Mouse (Mus musculus): ENCODE measurements at regions not wholly inside any gene's neighbourhood (a gene's known extent, or its start where the extent isn't known, plus 50 kb on each side); places are given as distances from the start of the nearest gene placed in this dataset.

DNA sequence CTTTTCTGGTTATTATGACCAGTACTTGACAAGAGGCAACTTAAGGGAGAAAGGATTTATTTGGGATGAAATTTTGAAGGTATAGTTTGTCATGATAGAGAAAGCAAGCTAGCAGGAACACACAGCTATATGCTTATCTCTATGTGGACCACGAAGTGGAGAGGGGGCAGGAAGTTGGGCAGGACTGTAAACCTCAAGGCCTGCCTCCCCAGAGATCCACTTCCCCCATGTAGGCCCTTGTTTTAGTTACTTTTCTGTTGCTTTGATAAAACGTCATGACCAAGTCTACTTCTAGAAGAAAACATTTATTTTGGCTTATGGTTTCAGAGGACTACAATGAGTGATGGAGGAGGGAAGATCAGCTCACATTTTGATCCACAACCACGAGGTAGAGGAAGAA lies 90.3 kb upstream of the Id2 start:
- Histone ChIP-seq H3K36me3 (ENCODE audit: control insufficient read depth, insufficient read depth, low read length) (no peaks in the 10 kb centered on the region), H3K9me3 (ENCODE audit: control insufficient read depth, low read length) (no peaks in the 10 kb centered on the region), H3K4me1 (replicated peaks; ENCODE audit: control insufficient read depth, insufficient read depth) (no peaks in the 10 kb centered on the region), H3K4me2 (replicated peaks; ENCODE audit: low read depth) (no peak overlapping the region), H3K27me3 (ENCODE audit: control insufficient read depth, insufficient read depth, low read length) (no peaks in the 10 kb centered on the region), H3K27ac (replicated peaks) (no peak overlapping the region), H3K4me3 (ENCODE audit: low read depth, low read length) (no peak overlapping the region), H3K9ac (ENCODE audit: low read length) (no peak overlapping the region)
- ATAC-seq (ENCODE audit: low FRiP score, low TSS enrichment) (no peak), DNase-seq (ENCODE audit: low spot score) (no peak)
- TF ChIP-seq CTCF (IDR thresholded peaks at IDR 0.05; ENCODE audit: low read depth) (no peak), EP300 (optimal IDR thresholded peaks at IDR 0.05) (no peak)
- WGBS: 78% methylated on average over 3 of the region's 3 CpGs

DNA sequence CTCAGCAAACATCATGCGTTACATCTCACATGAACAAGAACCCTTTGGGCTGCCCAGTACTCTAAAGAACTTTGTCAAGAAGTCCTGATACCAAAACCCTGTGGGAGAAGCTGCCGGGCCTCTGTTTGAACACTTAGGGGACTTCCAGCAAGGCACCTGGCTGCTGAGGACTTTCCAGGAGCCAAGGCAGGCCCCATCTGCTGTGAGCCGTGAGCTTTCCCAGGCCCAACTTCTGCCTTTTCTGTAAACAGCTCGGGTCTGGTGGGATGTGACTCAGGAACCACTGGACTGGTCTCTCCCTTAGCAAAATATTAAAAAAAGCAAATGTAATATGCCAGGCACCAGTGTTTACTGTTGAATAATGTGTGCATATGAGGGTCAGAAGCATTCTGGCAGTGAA lies 85.7 kb upstream of the Id2 start:
- no peak overlapping the region for H3K9ac ChIP-seq (ENCODE audit: low read length)
- ATAC-seq (ENCODE audit: low FRiP score, low TSS enrichment): no peak
- no peaks in the 10 kb centered on the region for H3K36me3 ChIP-seq (ENCODE audit: control insufficient read depth, insufficient read depth, low read length)
- H3K9me3 ChIP-seq (ENCODE audit: control insufficient read depth, low read length): no peaks in the 10 kb centered on the region
- no peak overlapping the region for H3K4me2 ChIP-seq (replicated peaks; ENCODE audit: low read depth)
- no peaks in the 10 kb centered on the region for H3K27me3 ChIP-seq (ENCODE audit: control insufficient read depth, insufficient read depth, low read length)
- 60% methylated on average over 4 of the region's 4 CpGs for WGBS
- H3K27ac ChIP-seq (replicated peaks): no peak overlapping the region
- H3K4me3 ChIP-seq (ENCODE audit: low read depth, low read length): no peak overlapping the region
- no peak for DNase-seq (ENCODE audit: low spot score)
- no peak for TF ChIP-seq CTCF (IDR thresholded peaks at IDR 0.05; ENCODE audit: low read depth)
- TF ChIP-seq EP300 (optimal IDR thresholded peaks at IDR 0.05): no peak
- H3K4me1 ChIP-seq (replicated peaks; ENCODE audit: control insufficient read depth, insufficient read depth): no peaks in the 10 kb centered on the region; the same call in 1 of the 2 replicates

DNA sequence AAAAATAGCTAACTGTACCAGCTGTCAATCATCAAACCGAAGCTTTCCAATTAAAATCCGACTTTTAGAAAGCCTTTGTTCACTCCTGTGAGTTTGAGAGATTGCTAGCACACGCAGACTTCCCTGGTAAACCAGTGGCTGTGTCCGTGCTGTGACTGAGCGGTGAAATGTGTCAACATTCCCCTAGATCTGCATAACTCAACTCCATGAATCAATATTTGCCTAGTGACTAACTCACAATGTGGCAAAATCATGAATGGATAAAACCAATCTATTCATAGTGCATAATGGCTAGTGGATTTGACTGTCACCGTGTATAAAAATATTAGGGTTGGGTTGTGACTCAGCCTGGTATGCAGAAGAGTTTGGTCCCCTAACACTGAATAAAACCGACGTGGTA lies 84.4 kb upstream of the Id2 start:
- WGBS: 56% methylated on average over 8 of the region's 8 CpGs
- Histone ChIP-seq H3K9me3 (ENCODE audit: control insufficient read depth, low read length) (no peaks in the 10 kb centered on the region), H3K27me3 (ENCODE audit: control insufficient read depth, insufficient read depth, low read length) (no peaks in the 10 kb centered on the region), H3K4me2 (replicated peaks; ENCODE audit: low read depth) (no peak overlapping the region), H3K36me3 (ENCODE audit: control insufficient read depth, insufficient read depth, low read length) (no peaks in the 10 kb centered on the region), H3K27ac (replicated peaks) (peak overlapping the region; percentile 71), H3K9ac (ENCODE audit: low read length) (no peak overlapping the region), H3K4me1 (replicated peaks; ENCODE audit: control insufficient read depth, insufficient read depth) (no peaks in the 10 kb centered on the region; the same call in 1 of the 2 replicates), H3K4me3 (ENCODE audit: low read depth, low read length) (no peak overlapping the region)
- DNase-seq (ENCODE audit: low spot score) (peak; percentile 62), ATAC-seq (ENCODE audit: low FRiP score, low TSS enrichment) (peak; percentile 92)
- no peak for TF ChIP-seq CTCF (IDR thresholded peaks at IDR 0.05; ENCODE audit: low read depth)
- peak; percentile 80 for TF ChIP-seq EP300 (optimal IDR thresholded peaks at IDR 0.05)

DNA sequence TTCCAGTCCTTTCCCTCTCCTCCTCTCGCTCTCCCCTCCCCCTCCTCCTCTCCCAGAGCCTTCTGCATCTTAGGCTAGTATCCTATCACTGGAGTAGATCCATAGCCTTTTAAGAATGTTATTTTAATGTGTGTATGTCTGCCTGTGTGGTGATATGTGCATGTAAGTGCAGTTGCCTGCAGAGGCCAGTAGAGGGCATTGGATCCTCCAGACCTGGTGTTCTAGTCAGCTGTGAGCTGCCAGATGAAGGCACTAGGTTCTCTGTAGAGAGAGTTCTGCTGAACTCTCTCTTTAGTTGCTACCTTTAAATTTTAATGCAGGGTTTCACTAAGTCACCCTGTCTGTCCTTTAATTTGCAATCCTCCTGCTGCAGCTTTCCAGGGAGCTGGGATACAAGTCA lies 83.9 kb upstream of the Id2 start:
- H3K4me2 ChIP-seq (replicated peaks; ENCODE audit: low read depth): no peak overlapping the region
- ATAC-seq (ENCODE audit: low FRiP score, low TSS enrichment) (peak; percentile 47; the same call in 1 of the 2 replicates), DNase-seq (ENCODE audit: low spot score) (no peak)
- H3K27ac ChIP-seq (replicated peaks): peak overlapping the region; percentile 71
- TF ChIP-seq CTCF (IDR thresholded peaks at IDR 0.05; ENCODE audit: low read depth): peak; percentile 63
- no peak for TF ChIP-seq EP300 (optimal IDR thresholded peaks at IDR 0.05)
- no peaks in the 10 kb centered on the region; the same call in 1 of the 2 replicates for H3K4me1 ChIP-seq (replicated peaks; ENCODE audit: control insufficient read depth, insufficient read depth)
- no peak overlapping the region for H3K9ac ChIP-seq (ENCODE audit: low read length)
- no peaks in the 10 kb centered on the region for H3K36me3 ChIP-seq (ENCODE audit: control insufficient read depth, insufficient read depth, low read length)
- H3K9me3 ChIP-seq (ENCODE audit: control insufficient read depth, low read length): no peaks in the 10 kb centered on the region
- H3K4me3 ChIP-seq (ENCODE audit: low read depth, low read length): no peak overlapping the region
- H3K27me3 ChIP-seq (ENCODE audit: control insufficient read depth, insufficient read depth, low read length): no peaks in the 10 kb centered on the region
- WGBS: 94% methylated on average over 1 of the region's 1 CpGs

DNA sequence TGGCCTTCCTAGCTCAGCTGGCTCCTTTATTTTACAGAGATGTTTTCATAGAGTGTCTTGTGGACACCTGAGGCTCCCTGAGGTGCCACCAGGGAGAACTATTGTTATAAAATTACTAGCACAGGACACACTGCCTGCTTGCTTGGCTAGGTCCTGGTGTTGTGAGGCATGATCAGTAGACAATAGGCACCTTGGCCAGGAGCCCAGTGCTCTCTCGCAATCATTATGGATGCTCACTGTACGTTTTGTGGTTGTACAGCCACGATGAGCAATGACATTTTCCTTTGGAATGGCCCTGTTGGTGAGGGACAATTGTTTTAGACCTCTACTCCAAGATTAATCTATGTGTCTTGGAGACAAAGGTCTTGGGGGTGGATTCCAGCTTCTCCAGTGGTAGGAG lies 83.3 kb upstream of the Id2 start:
- H3K27me3 ChIP-seq (ENCODE audit: control insufficient read depth, insufficient read depth, low read length): no peaks in the 10 kb centered on the region
- WGBS: 62% methylated on average over 3 of the region's 3 CpGs
- H3K4me3 ChIP-seq (ENCODE audit: low read depth, low read length): no peak overlapping the region
- H3K4me2 ChIP-seq (replicated peaks; ENCODE audit: low read depth): no peak overlapping the region
- no peaks in the 10 kb centered on the region; the same call in 1 of the 2 replicates for H3K4me1 ChIP-seq (replicated peaks; ENCODE audit: control insufficient read depth, insufficient read depth)
- DNase-seq (ENCODE audit: low spot score) (no peak), ATAC-seq (ENCODE audit: low FRiP score, low TSS enrichment) (no peak)
- no peak overlapping the region for H3K27ac ChIP-seq (replicated peaks)
- TF ChIP-seq CTCF (IDR thresholded peaks at IDR 0.05; ENCODE audit: low read depth) (no peak), EP300 (optimal IDR thresholded peaks at IDR 0.05) (no peak)
- H3K9me3 ChIP-seq (ENCODE audit: control insufficient read depth, low read length): no peaks in the 10 kb centered on the region
- no peaks in the 10 kb centered on the region for H3K36me3 ChIP-seq (ENCODE audit: control insufficient read depth, insufficient read depth, low read length)
- H3K9ac ChIP-seq (ENCODE audit: low read length): no peak overlapping the region

DNA sequence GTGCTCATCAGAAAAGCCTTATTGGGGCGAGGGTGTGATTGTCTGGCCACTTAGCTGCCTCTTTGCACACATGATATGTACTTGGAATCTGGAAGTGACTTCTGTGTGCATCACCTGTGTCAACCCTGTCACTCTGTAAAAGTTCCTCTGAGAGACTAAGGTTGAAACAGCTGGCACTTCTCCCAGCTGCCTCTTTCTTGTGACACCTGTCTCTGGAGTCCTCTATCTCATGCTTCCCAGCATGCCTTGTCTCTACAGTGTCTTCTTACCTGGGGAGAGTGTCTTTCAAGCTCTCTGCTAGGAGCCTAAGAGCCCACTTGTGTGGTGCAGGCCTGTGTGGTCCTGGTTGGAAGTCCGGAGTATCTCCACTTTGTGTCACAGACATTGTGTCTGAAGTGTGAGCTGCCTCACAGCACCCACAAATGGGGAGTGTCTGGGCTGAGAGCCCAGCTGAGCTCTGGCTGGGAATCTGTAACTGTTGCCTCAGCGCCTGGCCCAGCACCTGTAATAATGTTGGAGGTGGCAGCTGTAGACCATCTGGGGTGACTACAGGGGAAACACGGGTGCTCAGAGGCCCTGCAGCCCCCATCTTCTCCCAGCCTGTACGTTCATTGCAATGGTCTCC lies 81.7 kb upstream of the Id2 start:
- H3K27ac ChIP-seq (replicated peaks): no peak overlapping the region
- no peak for ATAC-seq (ENCODE audit: low FRiP score, low TSS enrichment)
- no peaks in the 10 kb centered on the region for H3K36me3 ChIP-seq (ENCODE audit: control insufficient read depth, insufficient read depth, low read length)
- no peak for TF ChIP-seq CTCF (IDR thresholded peaks at IDR 0.05; ENCODE audit: low read depth)
- TF ChIP-seq EP300 (optimal IDR thresholded peaks at IDR 0.05): no peak
- H3K4me2 ChIP-seq (replicated peaks; ENCODE audit: low read depth): no peak overlapping the region
- H3K4me3 ChIP-seq (ENCODE audit: low read depth, low read length): no peak overlapping the region
- H3K27me3 ChIP-seq (ENCODE audit: control insufficient read depth, insufficient read depth, low read length): no peaks in the 10 kb centered on the region
- H3K9me3 ChIP-seq (ENCODE audit: control insufficient read depth, low read length): no peaks in the 10 kb centered on the region
- no peak overlapping the region for H3K9ac ChIP-seq (ENCODE audit: low read length)
- no peaks in the 10 kb centered on the region; the same call in 1 of the 2 replicates for H3K4me1 ChIP-seq (replicated peaks; ENCODE audit: control insufficient read depth, insufficient read depth)
- no peak for DNase-seq (ENCODE audit: low spot score)
- WGBS: 59% methylated on average over 5 of the region's 5 CpGs

All from stomach, postnatal 0 days (tissue).